8 mouse cellular contexts compared by ENCODE assay signal in the genomic region with DNA sequence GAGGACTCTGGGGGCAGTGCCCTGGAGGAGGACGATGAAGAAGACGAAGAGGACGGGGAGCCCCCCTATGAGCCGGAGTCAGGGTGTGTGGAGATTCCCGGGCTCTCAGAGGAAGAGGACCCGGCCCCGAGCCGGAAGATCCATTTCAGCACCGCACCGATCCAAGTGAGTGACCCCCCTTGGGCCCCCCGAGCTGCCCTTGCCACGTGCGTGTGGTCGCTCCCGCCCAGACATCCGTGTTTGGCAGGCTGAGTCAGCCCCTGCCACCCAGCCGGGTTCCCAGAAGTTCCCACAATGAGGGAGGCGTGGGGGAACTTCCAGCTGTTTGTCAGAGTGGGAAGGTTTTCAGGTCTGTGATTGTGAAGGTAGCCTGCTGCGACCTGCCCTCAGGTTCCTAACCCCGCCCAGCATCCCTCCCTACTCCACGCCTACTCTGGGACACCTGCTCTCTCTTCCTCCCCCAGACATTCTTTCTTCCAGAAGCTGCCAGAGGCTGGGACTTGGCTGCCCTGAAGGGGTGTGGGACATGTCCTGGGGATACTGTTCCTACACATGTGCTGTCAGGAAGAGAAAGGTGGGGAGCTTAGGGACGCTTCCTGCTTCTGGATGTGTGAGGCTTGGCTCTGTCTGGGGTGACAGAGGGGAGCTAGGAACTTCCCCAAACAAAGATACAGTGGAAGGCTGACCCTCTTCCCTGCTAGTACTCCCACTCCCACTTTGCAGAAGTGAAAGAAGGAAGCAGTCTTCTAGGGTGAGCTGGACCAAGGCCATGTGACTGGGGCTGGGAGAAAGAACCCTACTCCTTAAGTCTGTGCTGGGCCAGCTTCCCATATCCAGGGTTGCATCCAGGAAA. TPM values are rescaled to one million over a fixed set of nuclear protein-coding genes. Genes with fewer than 3 reads are reported as not detected.
DNase-seq lines count a peak whose midpoint lies in the region; ATAC-seq and TF ChIP-seq lines count a peak whose summit lies in the region.

No protein-coding gene starts in this region.

- TF ChIP-seq CTCF in lung, adult 2 months (IDR thresholded peaks at IDR 0.05; ENCODE audit: insufficient read depth, low read length): no peak

- DNase-seq in right cerebral cortex, adult 2 months (ENCODE audit: low spot score in 2 of 2): peak; percentile 54 to 63
- no peak for DNase-seq in right cerebral cortex, postnatal 14 days
- DNase-seq in brain, adult 2 months (ENCODE audit: low read depth, low spot score): peak; percentile 73
- DNase-seq in gastrocnemius, postnatal 14 days: peak; percentile 55
- DNase-seq in kidney, adult 11 months: peak; percentile 72
- DNase-seq in lung, adult 2 months: peak; percentile 71
- no peak for DNase-seq in left cerebral cortex, adult 18-20 months (ENCODE audit: low spot score in 2 of 2)

- intact Hi-C loops in gastrocnemius, postnatal 14 days (cut with DNase I; ENCODE audit: low total_unique reads): no loop called here

- peaks cover 19% of the 10 kb centered on the region for H3K4me1 ChIP-seq in lung, adult 2 months (ENCODE audit: control insufficient read depth, insufficient read depth, low read length)
- peaks cover 80% of the 10 kb centered on the region for H3K4me1 ChIP-seq in neural tube, embryonic 15.5 days

- WGBS in lung, adult 2 months: under 1% methylated on average over 22 of the region's 22 CpGs
- WGBS in neural tube, embryonic 15.5 days: 1% methylated on average over 22 of the region's 22 CpGs

- peak overlapping the region; percentile 99 for H3K9ac ChIP-seq in neural tube, embryonic 15.5 days (replicated peaks)

- ATAC-seq in neural tube, embryonic 15.5 days (ENCODE audit: low FRiP score): no peak

- peaks cover 17% of the 10 kb centered on the region for H3K36me3 ChIP-seq in neural tube, embryonic 15.5 days

- H3K9me3 ChIP-seq in neural tube, embryonic 15.5 days (replicated peaks): no peaks in the 10 kb centered on the region

- peak; percentile 43; the same call in 1 of the 2 replicates for TF ChIP-seq POLR2A in lung, adult 2 months (IDR thresholded peaks at IDR 0.05; ENCODE audit: borderline replicate concordance, extremely low read depth, low read depth, low read length)

- peak overlapping the region; percentile 70 for H3K4me3 ChIP-seq in lung, adult 2 months (replicated peaks; ENCODE audit: extremely low read depth, low read depth, low read length)
- peak overlapping the region; percentile 89 for H3K4me3 ChIP-seq in neural tube, embryonic 15.5 days (replicated peaks)

- peak overlapping the region; percentile 96 for H3K27ac ChIP-seq in neural tube, embryonic 15.5 days (replicated peaks)

- peak overlapping the region; percentile 91 for H3K4me2 ChIP-seq in neural tube, embryonic 15.5 days

- no peaks in the 10 kb centered on the region for H3K27me3 ChIP-seq in neural tube, embryonic 15.5 days (replicated peaks)

RNA-seq across cellular contexts. Expression of a gene that starts 2.1 kb away (rescaled TPM):
- 10 to 100 TPM; 38.7 to 38.8 TPM for total RNA-seq in gastrocnemius, postnatal 14 days (2021)
- 58.7 and 67.7 TPM in 2 replicates for polyA plus RNA-seq in lung, adult 2 months (2012; rRNA removed)
- 18.8 TPM in 2 replicates for polyA plus RNA-seq in neural tube, embryonic 15.5 days (2015; fragmentation: Nextera tagmentation; extraction: Ambion mirVana)
- total RNA-seq in left cerebral cortex, adult 18-20 months (2021): 100 to 1,000 TPM; 737 to 747 TPM

RNA-seq across cellular contexts. Expression of a gene that starts 16.7 kb away (rescaled TPM):
- total RNA-seq in gastrocnemius, postnatal 14 days (2021): 1 to 10 TPM; 1.7 to 2.2 TPM
- polyA plus RNA-seq in lung, adult 2 months (2012; rRNA removed): 5.9 and 7.0 TPM in 2 replicates
- 139 and 167 TPM in 2 replicates for polyA plus RNA-seq in neural tube, embryonic 15.5 days (2015; fragmentation: Nextera tagmentation; extraction: Ambion mirVana)
- 10 to 100 TPM; 25.8 to 33.7 TPM for total RNA-seq in left cerebral cortex, adult 18-20 months (2021)

RNA-seq across cellular contexts. Expression of a gene that starts 16.9 kb away (rescaled TPM):
- 100 to 1,000 TPM; 201 to 224 TPM for total RNA-seq in gastrocnemius, postnatal 14 days (2021)
- polyA plus RNA-seq in lung, adult 2 months (2012; rRNA removed): 19.9 and 54.4 TPM in 2 replicates
- 0.77 and 1.4 TPM in 2 replicates for polyA plus RNA-seq in neural tube, embryonic 15.5 days (2015; fragmentation: Nextera tagmentation; extraction: Ambion mirVana)
- not detected for total RNA-seq in left cerebral cortex, adult 18-20 months (2021)

RNA-seq across cellular contexts. Expression of a gene that starts 25.6 kb away (rescaled TPM):
- not detected for total RNA-seq in gastrocnemius, postnatal 14 days (2021)
- not detected in 2 replicates for polyA plus RNA-seq in lung, adult 2 months (2012; rRNA removed)
- not detected in 2 replicates for polyA plus RNA-seq in neural tube, embryonic 15.5 days (2015; fragmentation: Nextera tagmentation; extraction: Ambion mirVana)
- total RNA-seq in left cerebral cortex, adult 18-20 months (2021): not detected

RNA-seq across cellular contexts. Expression of a gene that starts 48.2 kb away (rescaled TPM):
- total RNA-seq in gastrocnemius, postnatal 14 days (2021): 100 to 1,000 TPM; 330 to 344 TPM
- 53.0 and 67.3 TPM in 2 replicates for polyA plus RNA-seq in lung, adult 2 months (2012; rRNA removed)
- polyA plus RNA-seq in neural tube, embryonic 15.5 days (2015; fragmentation: Nextera tagmentation; extraction: Ambion mirVana): 24.9 and 27.1 TPM in 2 replicates
- 100 to 1,000 TPM; 116 to 128 TPM for total RNA-seq in left cerebral cortex, adult 18-20 months (2021)

Comparison
In these comparisons a context has a peak if more than half of its experiments do, and no peak if none do; other contexts are left out.
1. DNase-seq: peak in right cerebral cortex, adult 2 months (2 of 2), brain, adult 2 months (single experiment), gastrocnemius, postnatal 14 days (single experiment), kidney, adult 11 months (single experiment) and lung, adult 2 months (single experiment); none in right cerebral cortex, postnatal 14 days (single experiment) and left cerebral cortex, adult 18-20 months (0 of 2).
2. RNA of a gene that starts 2.1 kb away (total RNA-seq): 737 to 747 TPM in left cerebral cortex, adult 18-20 months; 38.7 to 38.8 TPM in gastrocnemius, postnatal 14 days; every median in the first group is over 10 times any median in the second.
3. RNA of a gene that starts 16.7 kb away (total RNA-seq): 25.8 to 33.7 TPM in left cerebral cortex, adult 18-20 months; 1.7 to 2.2 TPM in gastrocnemius, postnatal 14 days; every median in the first group is over 4 times any median in the second.
4. RNA of a gene that starts 16.9 kb away (total RNA-seq): 201 to 224 TPM in gastrocnemius, postnatal 14 days; not detected in left cerebral cortex, adult 18-20 months; every median in the first group is over 100 times any median in the second.